Mouse (Mus musculus) embryonic facial prominence, embryonic 11.5 days (tissue): ENCODE data around the gene Kpnb1. TPM values are rescaled to one million over a fixed set of nuclear protein-coding genes. Genes with fewer than 3 reads are reported as not detected.

Experiments
- ATAC-seq: fragments of 200-750 bp; cut with Nextera tagmentation; replicated peaks from 2 replicates; pipeline ENCODE4 v1.8.0; 2017; ENCODE audit warnings: low read depth; ENCODE audit not compliant: insufficient number of reproducible peaks, low FRiP score, low TSS enrichment
- DNase-seq: peaks from one replicate; pipeline ENCODE4 v3.0.0-alpha.2; 2015; ENCODE audit warnings: low spot score
- H3K27ac ChIP-seq: fragments of 300-500 bp; sonication (generic); replicated peaks from 2 replicates; pipeline ENCODE4 v1.5.1; 2014; ENCODE audit warnings: mild to moderate bottlenecking, low read depth, low read length, control low read depth
- H3K27me3 ChIP-seq: fragments of 300-500 bp; sonication (generic); 2 replicates; pipeline ENCODE4 v1.6.1; 2014; ENCODE audit warnings: mild to moderate bottlenecking, low read length, moderate library complexity, mixed read lengths; ENCODE audit not compliant: control insufficient read depth, insufficient read depth
- H3K36me3 ChIP-seq: fragments of 300-500 bp; sonication (generic); replicated peaks from 2 replicates; pipeline ENCODE4 v1.6.1; 2014; ENCODE audit warnings: low read depth, mild to moderate bottlenecking, low read length, moderate library complexity, mixed read lengths; ENCODE audit not compliant: control insufficient read depth, insufficient read depth
- H3K4me1 ChIP-seq: fragments of 300-500 bp; sonication (generic); 2 replicates; pipeline ENCODE4 v1.6.1; 2014; ENCODE audit warnings: low read length, mixed read lengths; ENCODE audit not compliant: control insufficient read depth, insufficient read depth
- H3K4me2 ChIP-seq: fragments of 300-500 bp; sonication (generic); 2 replicates; pipeline ENCODE4 v1.6.1; 2014; ENCODE audit warnings: low read depth, mild to moderate bottlenecking, control low read depth, low read length, moderate library complexity
- H3K4me3 ChIP-seq: fragments of 300-500 bp; sonication (generic); 2 replicates; pipeline ENCODE4 v1.5.1; 2014; ENCODE audit warnings: low read depth, low read length, control low read depth
- H3K9ac ChIP-seq: fragments of 300-500 bp; sonication (generic); replicated peaks from 2 replicates; pipeline ENCODE4 v1.6.1; 2014; ENCODE audit warnings: mild to moderate bottlenecking, control low read depth, low read length
- H3K9me3 ChIP-seq: fragments of 300-500 bp; sonication (generic); replicated peaks from 2 replicates; pipeline ENCODE4 v1.6.1; 2016; ENCODE audit warnings: mild to moderate bottlenecking, low read length, inconsistent platforms, mixed read lengths; ENCODE audit not compliant: control insufficient read depth
- WGBS: fragments of 180-500 bp; shearing (Covaris S2); extraction: QIAGEN DNeasy Blood & Tissue Kit; methylation state at CpG from one replicate; pipeline ENCODE4 v1.1.7; 2014; 5-methylcytosine and 5-hydroxymethylcytosine counted together
- polyA plus RNA-seq: library from polyadenylated mRNA; unstranded; fragments of >200 nt; fragmentation: Nextera tagmentation; extraction: Ambion mirVana; gene quantifications from 2 replicates; pipeline ENCODE4 v1.2.1, GENCODE M21; 2014

The Kpnb1 gene
- polyA plus RNA-seq, 1 experiment from 2014 or later = 103 TPM

GRCm38 (mm10) chr11:97138554-97139226 lies 49.0 kb downstream of the Kpnb1 start:
- 9% methylated on average over 60 of the region's 69 CpGs for WGBS
- DNase-seq (peak; percentile 43), ATAC-seq (peak; percentile 40)
- Histone ChIP-seq H3K9ac (peak overlapping the region; percentile 47), H3K9me3 (no peaks in the 10 kb centered on the region), H3K36me3 (no peaks in the 10 kb centered on the region), H3K4me2 (peak overlapping the region; percentile 83), H3K27ac (no peak overlapping the region), H3K4me3 (peak overlapping the region; percentile 35), H3K4me1 (peaks cover 11% of the 10 kb centered on the region), H3K27me3 (peaks cover 19% of the 10 kb centered on the region)

GRCm38 (mm10) chr11:97133270-97133669 lies 54.4 kb downstream of the Kpnb1 start:
- Histone ChIP-seq H3K4me3 (no peak overlapping the region), H3K27ac (no peak overlapping the region), H3K9me3 (no peaks in the 10 kb centered on the region), H3K4me1 (no peaks in the 10 kb centered on the region), H3K27me3 (peaks cover 2% of the 10 kb centered on the region; the same call in 1 of the 2 replicates), H3K36me3 (no peaks in the 10 kb centered on the region), H3K4me2 (no peak overlapping the region), H3K9ac (no peak overlapping the region)
- ATAC-seq (no peak), DNase-seq (no peak)
- 67% methylated on average over 5 of the region's 5 CpGs for WGBS

- Histone ChIP-seq H3K4me3 (no peak overlapping the region), H3K36me3 (no peaks in the 10 kb centered on the region), H3K4me2 (no peak overlapping the region), H3K27me3 (no peaks in the 10 kb centered on the region), H3K4me1 (no peaks in the 10 kb centered on the region), H3K27ac (no peak overlapping the region), H3K9me3 (no peaks in the 10 kb centered on the region), H3K9ac (no peak overlapping the region)
- 31% methylated on average over 6 of the region's 6 CpGs for WGBS
- no peak for DNase-seq
- ATAC-seq = no peak
Observed at GRCm38 (mm10) chr11:97132185-97132584, 55.5 kb downstream of the Kpnb1 start.

GRCm38 (mm10) chr11:97131683-97132082 lies 56.0 kb downstream of the Kpnb1 start:
- ATAC-seq (no peak), DNase-seq (no peak)
- no peak overlapping the region for H3K4me3 ChIP-seq
- H3K4me1 ChIP-seq = no peaks in the 10 kb centered on the region
- H3K4me2 ChIP-seq = no peak overlapping the region
- 77% methylated on average over 2 of the region's 2 CpGs for WGBS
- no peak overlapping the region for H3K9ac ChIP-seq
- H3K27ac ChIP-seq = no peak overlapping the region
- no peaks in the 10 kb centered on the region for H3K36me3 ChIP-seq
- no peaks in the 10 kb centered on the region for H3K9me3 ChIP-seq
- no peaks in the 10 kb centered on the region for H3K27me3 ChIP-seq

- H3K27ac ChIP-seq = no peak overlapping the region
- H3K4me2 ChIP-seq = no peak overlapping the region
- ATAC-seq (no peak), DNase-seq (no peak)
- H3K27me3 ChIP-seq = no peaks in the 10 kb centered on the region
- WGBS = 82% methylated on average over 7 of the region's 7 CpGs
- H3K9ac ChIP-seq = no peak overlapping the region
- H3K4me3 ChIP-seq = no peak overlapping the region
- no peaks in the 10 kb centered on the region for H3K36me3 ChIP-seq
- no peaks in the 10 kb centered on the region for H3K9me3 ChIP-seq
- H3K4me1 ChIP-seq = no peaks in the 10 kb centered on the region
Observed at GRCm38 (mm10) chr11:97130318-97130717, 57.4 kb downstream of the Kpnb1 start.

GRCm38 (mm10) chr11:97128956-97129355 lies 58.7 kb downstream of the Kpnb1 start:
- H3K4me3 ChIP-seq = no peak overlapping the region
- no peak for ATAC-seq
- no peaks in the 10 kb centered on the region for H3K4me1 ChIP-seq
- DNase-seq = no peak
- no peak overlapping the region for H3K9ac ChIP-seq
- no peaks in the 10 kb centered on the region for H3K36me3 ChIP-seq
- no peaks in the 10 kb centered on the region for H3K27me3 ChIP-seq
- no peaks in the 10 kb centered on the region for H3K9me3 ChIP-seq
- H3K27ac ChIP-seq = no peak overlapping the region
- WGBS = 60% methylated on average over 3 of the region's 3 CpGs
- H3K4me2 ChIP-seq = no peak overlapping the region

- WGBS = 12% methylated on average over 19 of the region's 19 CpGs
Observed at GRCm38 (mm10) chr11:97127470-97128223, 60.0 kb downstream of the Kpnb1 start.

More at GRCm38 (mm10) chr11:97127470-97128223, 60.0 kb downstream of the Kpnb1 start:
- H3K4me1 ChIP-seq = peaks cover 2% of the 10 kb centered on the region; the same call in 1 of the 2 replicates
- peak overlapping the region; percentile 72 for H3K4me2 ChIP-seq
- no peaks in the 10 kb centered on the region for H3K9me3 ChIP-seq
- DNase-seq = no peak
- H3K9ac ChIP-seq = peak overlapping the region; percentile 43; the same call in 1 of the 2 replicates
- H3K27ac ChIP-seq = no peak overlapping the region
- no peak for ATAC-seq
- H3K36me3 ChIP-seq = no peaks in the 10 kb centered on the region
- H3K4me3 ChIP-seq = peak overlapping the region; percentile 35
- no peaks in the 10 kb centered on the region; the same call in 1 of the 2 replicates for H3K27me3 ChIP-seq
